Mouse (Mus musculus): ENCODE measurements around the gene Rpl11. TPM values are rescaled to one million over a fixed set of nuclear protein-coding genes. Genes with fewer than 3 reads are reported as not detected.
"Not testable (repeated sequence)": the region's sequence is repeated elsewhere in the genome, so short reads cannot be mapped to it uniquely, and the experiment has no call there.

Rpl11 gene
- 481 and 500 TPM in 2 replicates for polyA plus RNA-seq (2015; fragmentation: Nextera tagmentation; extraction: Ambion mirVana)

GRCm38 (mm10) chr4:136053247-136053596 is at the start of gene Rpl11:
Gene Rpl11, minus strand, starts transcription at chr4:136053428.
- ATAC-seq (ENCODE audit: low FRiP score, low read depth): peak; percentile 94
- Histone ChIP-seq H3K36me3 (peaks cover 40% of the 10 kb centered on the region), H3K4me2 (replicated peaks) (peak within 1 kb of the TSS; percentile 95), H3K4me3 (peak within 1 kb of the TSS; percentile 99), H3K27ac (peak within 1 kb of the TSS; percentile 91), H3K9me3 (no peaks in the 10 kb centered on the region), H3K27me3 (no peaks in the 10 kb centered on the region), H3K4me1 (peaks cover 20% of the 10 kb centered on the region), H3K9ac (peak within 1 kb of the TSS; percentile 99)
- WGBS: under 1% methylated on average over 21 of the region's 21 CpGs

- not testable (repeated sequence) for ATAC-seq (ENCODE audit: low FRiP score, low read depth); H3K9ac ChIP-seq; H3K4me2 ChIP-seq (replicated peaks); H3K27me3 ChIP-seq; H3K36me3 ChIP-seq; H3K27ac ChIP-seq; H3K9me3 ChIP-seq; H3K4me3 ChIP-seq
- 79% methylated on average over 4 of the region's 4 CpGs for WGBS
- H3K4me1 ChIP-seq: peaks cover 13% of the 10 kb centered on the region
These were observed 48.5 kb upstream of the Rpl11 start for GRCm38 (mm10) chr4:136101753-136102152.

GRCm38 (mm10) chr4:136100396-136101070 is 47.3 kb upstream of the Rpl11 start:
- no peak overlapping the region for H3K4me2 ChIP-seq (replicated peaks)
- 64% methylated on average over 12 of the region's 12 CpGs for WGBS
- peaks cover 13% of the 10 kb centered on the region for H3K4me1 ChIP-seq
- H3K4me3 ChIP-seq: no peak overlapping the region
- no peaks in the 10 kb centered on the region for H3K36me3 ChIP-seq
- no peaks in the 10 kb centered on the region for H3K9me3 ChIP-seq
- no peak overlapping the region for H3K9ac ChIP-seq
- no peak overlapping the region for H3K27ac ChIP-seq
- ATAC-seq (ENCODE audit: low FRiP score, low read depth): no peak
- H3K27me3 ChIP-seq: no peaks in the 10 kb centered on the region

GRCm38 (mm10) chr4:136098446-136098845 is 45.2 kb upstream of the Rpl11 start:
- no peak overlapping the region for H3K27ac ChIP-seq
- ATAC-seq (ENCODE audit: low FRiP score, low read depth): no peak
- peaks cover 7% of the 10 kb centered on the region for H3K4me1 ChIP-seq
- H3K9ac ChIP-seq: no peak overlapping the region
- no peaks in the 10 kb centered on the region for H3K9me3 ChIP-seq
- WGBS: 94% methylated on average over 3 of the region's 3 CpGs
- H3K27me3 ChIP-seq: no peaks in the 10 kb centered on the region
- H3K36me3 ChIP-seq: no peaks in the 10 kb centered on the region
- H3K4me2 ChIP-seq (replicated peaks): no peak overlapping the region
- H3K4me3 ChIP-seq: no peak overlapping the region

GRCm38 (mm10) chr4:136096446-136097113 is 43.4 kb upstream of the Rpl11 start:
- Histone ChIP-seq H3K27ac (no peak overlapping the region), H3K9ac (no peak overlapping the region), H3K9me3 (peaks cover 4% of the 10 kb centered on the region; the same call in 1 of the 2 replicates), H3K27me3 (no peaks in the 10 kb centered on the region), H3K36me3 (no peaks in the 10 kb centered on the region), H3K4me2 (replicated peaks) (no peak overlapping the region), H3K4me1 (peaks cover 7% of the 10 kb centered on the region), H3K4me3 (no peak overlapping the region)
- no peak for ATAC-seq (ENCODE audit: low FRiP score, low read depth)
- 67% methylated on average over 11 of the region's 11 CpGs for WGBS

GRCm38 (mm10) chr4:136095490-136096105 is 42.4 kb upstream of the Rpl11 start:
- no peak for ATAC-seq (ENCODE audit: low FRiP score, low read depth)
- no peak overlapping the region for H3K4me3 ChIP-seq
- WGBS: 74% methylated on average over 9 of the region's 9 CpGs
- H3K27ac ChIP-seq: no peak overlapping the region
- no peak overlapping the region for H3K9ac ChIP-seq
- H3K9me3 ChIP-seq: peaks cover 4% of the 10 kb centered on the region; the same call in 1 of the 2 replicates
- no peaks in the 10 kb centered on the region for H3K36me3 ChIP-seq
- H3K27me3 ChIP-seq: no peaks in the 10 kb centered on the region
- no peak overlapping the region for H3K4me2 ChIP-seq (replicated peaks)
- H3K4me1 ChIP-seq: peaks cover 7% of the 10 kb centered on the region

- ATAC-seq (ENCODE audit: low FRiP score, low read depth): no peak
- Histone ChIP-seq H3K9ac (no peak overlapping the region), H3K36me3 (no peaks in the 10 kb centered on the region), H3K4me2 (replicated peaks) (no peak overlapping the region), H3K4me3 (no peak overlapping the region), H3K9me3 (peaks cover 4% of the 10 kb centered on the region; the same call in 1 of the 2 replicates), H3K27ac (no peak overlapping the region), H3K4me1 (peaks cover 13% of the 10 kb centered on the region), H3K27me3 (no peaks in the 10 kb centered on the region)
- 79% methylated on average over 18 of the region's 18 CpGs for WGBS
These were observed 41.4 kb upstream of the Rpl11 start for GRCm38 (mm10) chr4:136094519-136095219.

GRCm38 (mm10) chr4:136092498-136092897 is 39.3 kb upstream of the Rpl11 start:
- H3K27me3 ChIP-seq: no peaks in the 10 kb centered on the region
- no peak overlapping the region for H3K27ac ChIP-seq
- H3K4me1 ChIP-seq: peaks cover 22% of the 10 kb centered on the region
- H3K9me3 ChIP-seq: peaks cover 4% of the 10 kb centered on the region; the same call in 1 of the 2 replicates
- WGBS: 86% methylated on average over 7 of the region's 7 CpGs
- H3K9ac ChIP-seq: no peak overlapping the region
- H3K4me3 ChIP-seq: no peak overlapping the region
- no peaks in the 10 kb centered on the region for H3K36me3 ChIP-seq
- ATAC-seq (ENCODE audit: low FRiP score, low read depth): no peak
- H3K4me2 ChIP-seq (replicated peaks): no peak overlapping the region

GRCm38 (mm10) chr4:136091346-136091745 is 38.1 kb upstream of the Rpl11 start:
- 95% methylated on average over 4 of the region's 4 CpGs for WGBS

GRCm38 (mm10) chr4:136089748-136090583 is 36.7 kb upstream of the Rpl11 start:
- no peak overlapping the region; the same call in 1 of the 2 replicates for H3K9ac ChIP-seq
- H3K9me3 ChIP-seq: peaks cover 4% of the 10 kb centered on the region; the same call in 1 of the 2 replicates
- no peak overlapping the region for H3K4me2 ChIP-seq (replicated peaks)
- peaks cover 17% of the 10 kb centered on the region for H3K4me1 ChIP-seq
- WGBS: 53% methylated on average over 11 of the region's 11 CpGs
- H3K4me3 ChIP-seq: no peak overlapping the region
- H3K27me3 ChIP-seq: no peaks in the 10 kb centered on the region
- no peak for ATAC-seq (ENCODE audit: low FRiP score, low read depth)
- no peak overlapping the region for H3K27ac ChIP-seq
- no peaks in the 10 kb centered on the region for H3K36me3 ChIP-seq

More at GRCm38 (mm10) chr4:136091346-136091745, 38.1 kb upstream of the Rpl11 start:
- peaks cover 4% of the 10 kb centered on the region; the same call in 1 of the 2 replicates for H3K9me3 ChIP-seq
- no peak overlapping the region for H3K4me2 ChIP-seq (replicated peaks)
- H3K27me3 ChIP-seq: no peaks in the 10 kb centered on the region
- ATAC-seq (ENCODE audit: low FRiP score, low read depth): no peak
- H3K9ac ChIP-seq: no peak overlapping the region
- peaks cover 22% of the 10 kb centered on the region for H3K4me1 ChIP-seq
- no peak overlapping the region for H3K4me3 ChIP-seq
- no peaks in the 10 kb centered on the region for H3K36me3 ChIP-seq
- H3K27ac ChIP-seq: no peak overlapping the region
